Mouse (Mus musculus) ES-Bruce4 (cell line): ENCODE data around the gene Tcf21. TPM values are rescaled to one million over a fixed set of nuclear protein-coding genes. Genes with fewer than 3 reads are reported as not detected.

Experiments
- H3K27ac ChIP-seq: 2 replicates; pipeline ENCODE4 v1.5.1; 2012; ENCODE audit warnings: low read length, inconsistent platforms; ENCODE audit not compliant: insufficient read depth
- H3K27me3 ChIP-seq: 2 replicates; pipeline ENCODE4 v1.6.1; 2012; ENCODE audit warnings: mild to moderate bottlenecking, low read length, inconsistent platforms; ENCODE audit not compliant: control insufficient read depth, poor library complexity, insufficient read depth, severe bottlenecking
- H3K36me3 ChIP-seq: 2 replicates; pipeline ENCODE4 v1.6.1; 2012; ENCODE audit warnings: inconsistent platforms, mild to moderate bottlenecking, low read length, moderate library complexity; ENCODE audit not compliant: control insufficient read depth, poor library complexity, insufficient read depth, severe bottlenecking
- H3K4me1 ChIP-seq: one replicate; pipeline ENCODE4 v1.8.1; 2011; ENCODE audit warnings: low read length; ENCODE audit not compliant: control insufficient read depth, insufficient read depth
- H3K4me3 ChIP-seq: 2 replicates; pipeline ENCODE4 v1.5.1; 2011; ENCODE audit warnings: low read depth, mild to moderate bottlenecking, low read length
- H3K9ac ChIP-seq: 2 replicates; pipeline ENCODE4 v1.6.1; 2012; ENCODE audit warnings: low read depth, mild to moderate bottlenecking, inconsistent platforms; ENCODE audit not compliant: poor library complexity, severe bottlenecking
- H3K9me3 ChIP-seq: replicated peaks from 2 replicates; pipeline ENCODE4 v1.6.1; 2012; ENCODE audit warnings: mild to moderate bottlenecking, low read length, inconsistent platforms; ENCODE audit not compliant: control insufficient read depth, poor library complexity, insufficient read depth, severe bottlenecking
- CTCF ChIP-seq: IDR thresholded peaks from one replicate; pipeline ENCODE4 v1.8.1; 2011; ENCODE audit warnings: low read depth, low read length
- EP300 ChIP-seq: IDR thresholded peaks from 2 replicates; pipeline ENCODE4 v1.6.1; 2011; ENCODE audit warnings: low read depth, low read length; ENCODE audit not compliant: insufficient read depth
- POLR2A ChIP-seq: IDR thresholded peaks from one replicate; pipeline ENCODE4 v1.8.1; 2011; ENCODE audit warnings: low read length; ENCODE audit not compliant: insufficient read depth
- polyA plus RNA-seq: library from polyadenylated mRNA; stranded (reverse); fragments of >200 nt; gene quantifications from 2 replicates; pipeline ENCODE4 v1.2.4, GENCODE M21; 2011; ENCODE audit warnings: low read depth; ENCODE audit not compliant: missing spikeins, insufficient read depth, insufficient read length

Tcf21 gene
- polyA plus RNA-seq = not detected in 2 replicates

GRCm38 (mm10) chr10:22819871-22820590, at the start of gene Tcf21:
Gene Tcf21, minus strand, starts transcription at chr10:22820174.
- Histone ChIP-seq H3K9me3 (no peaks in the 10 kb centered on the region), H3K9ac (peak within 1 kb of the TSS; percentile 16; the same call in 1 of the 2 replicates), H3K4me3 (peak within 1 kb of the TSS; percentile 44), H3K27ac (no peak within 1 kb of the TSS), H3K36me3 (no peaks in the 10 kb centered on the region), H3K4me1 (no peaks in the 10 kb centered on the region), H3K27me3 (peaks cover 8% of the 10 kb centered on the region; the same call in 1 of the 2 replicates)
- TF ChIP-seq POLR2A = no peak
- TF ChIP-seq EP300 = no peak
- TF ChIP-seq CTCF = no peak

GRCm38 (mm10) chr10:22868386-22868918, 48.5 kb upstream of the Tcf21 start:
- Histone ChIP-seq H3K9ac (no peak overlapping the region), H3K27ac (no peak overlapping the region), H3K36me3 (no peaks in the 10 kb centered on the region), H3K9me3 (no peaks in the 10 kb centered on the region), H3K4me1 (no peaks in the 10 kb centered on the region), H3K4me3 (no peak overlapping the region), H3K27me3 (no peaks in the 10 kb centered on the region)
- no peak for TF ChIP-seq POLR2A
- no peak for TF ChIP-seq EP300
- no peak for TF ChIP-seq CTCF

DNA sequence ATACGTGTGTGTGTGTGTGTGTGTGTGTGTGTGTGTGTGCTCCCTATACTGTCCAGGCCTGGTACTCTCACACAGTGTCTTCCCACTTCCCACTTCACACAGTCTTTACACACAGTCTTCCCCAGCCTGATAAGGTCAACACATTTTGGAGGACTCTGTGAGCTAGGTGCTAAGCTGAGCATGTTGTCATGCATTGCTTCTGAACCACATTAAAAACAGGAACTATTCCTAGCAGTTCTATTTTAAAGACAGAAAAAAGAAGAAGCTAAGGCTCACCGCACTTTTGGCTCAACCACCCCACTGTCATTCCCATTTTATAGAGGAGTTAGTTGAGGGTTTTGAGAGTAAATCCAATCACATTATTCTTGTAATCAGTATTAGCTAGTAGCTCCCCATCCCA, 47.2 kb upstream of the Tcf21 start:
- H3K9ac ChIP-seq = no peak overlapping the region
- H3K4me1 ChIP-seq = no peaks in the 10 kb centered on the region
- no peak for TF ChIP-seq EP300
- no peak for TF ChIP-seq POLR2A
- TF ChIP-seq CTCF = no peak
- H3K27ac ChIP-seq = no peak overlapping the region
- H3K4me3 ChIP-seq = no peak overlapping the region
- H3K36me3 ChIP-seq = no peaks in the 10 kb centered on the region
- H3K9me3 ChIP-seq = no peaks in the 10 kb centered on the region
- no peaks in the 10 kb centered on the region for H3K27me3 ChIP-seq

DNA sequence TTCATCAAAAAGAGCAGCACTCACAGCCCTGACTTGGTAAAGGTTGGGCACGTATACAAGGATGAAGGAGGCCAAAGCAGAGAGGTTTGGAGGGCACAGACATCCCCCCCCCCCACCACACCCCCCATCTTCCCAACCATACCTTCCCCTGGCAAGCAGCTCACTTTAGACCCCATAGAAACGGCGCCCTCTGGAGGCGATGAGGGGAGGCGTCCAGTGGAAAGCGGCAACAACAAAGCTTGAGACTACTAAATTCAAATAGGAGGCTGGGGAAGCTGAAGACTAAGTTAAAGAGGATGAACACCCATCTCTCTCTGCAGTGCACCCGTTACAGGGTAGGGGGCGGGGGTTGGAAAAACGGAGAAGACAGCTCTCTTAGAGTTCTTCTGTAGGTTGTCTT, 38.1 kb upstream of the Tcf21 start:
- no peaks in the 10 kb centered on the region for H3K4me1 ChIP-seq
- no peaks in the 10 kb centered on the region for H3K27me3 ChIP-seq
- no peaks in the 10 kb centered on the region for H3K9me3 ChIP-seq
- TF ChIP-seq EP300 = no peak
- no peak for TF ChIP-seq POLR2A
- peak; percentile 56 for TF ChIP-seq CTCF
- H3K4me3 ChIP-seq = no peak overlapping the region
- H3K27ac ChIP-seq = no peak overlapping the region
- no peak overlapping the region for H3K9ac ChIP-seq
- H3K36me3 ChIP-seq = no peaks in the 10 kb centered on the region

- Histone ChIP-seq H3K36me3 (no peaks in the 10 kb centered on the region), H3K4me3 (no peak overlapping the region), H3K27me3 (no peaks in the 10 kb centered on the region), H3K4me1 (no peaks in the 10 kb centered on the region), H3K9me3 (no peaks in the 10 kb centered on the region), H3K9ac (no peak overlapping the region), H3K27ac (no peak overlapping the region)
- TF ChIP-seq CTCF (no peak), EP300 (no peak), POLR2A (no peak)
These were observed 34.4 kb upstream of the Tcf21 start for GRCm38 (mm10) chr10:22854330-22854729.

DNA sequence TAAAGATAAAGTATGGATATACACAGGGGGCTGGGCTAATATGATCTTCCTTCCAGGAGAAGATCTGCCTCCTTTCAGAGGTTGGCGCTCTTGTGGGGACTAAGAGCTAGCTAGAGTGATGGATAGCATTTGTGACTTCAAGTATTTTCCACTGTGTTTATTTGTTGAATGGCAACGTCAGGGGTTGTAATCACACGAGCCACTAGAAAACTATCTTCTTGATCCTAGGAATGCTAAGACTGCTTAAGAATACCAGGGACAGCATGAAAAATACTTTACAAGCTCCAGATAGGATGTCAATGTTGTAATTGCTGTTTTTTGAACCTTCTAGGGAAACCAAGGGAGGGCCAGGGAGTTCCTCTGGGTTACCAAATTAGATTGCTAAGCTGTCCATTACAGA, 25.4 kb upstream of the Tcf21 start:
- H3K4me3 ChIP-seq = no peak overlapping the region
- no peak overlapping the region for H3K9ac ChIP-seq
- no peaks in the 10 kb centered on the region for H3K4me1 ChIP-seq
- H3K9me3 ChIP-seq = no peaks in the 10 kb centered on the region
- TF ChIP-seq POLR2A (no peak), CTCF (no peak), EP300 (no peak)
- H3K27ac ChIP-seq = no peak overlapping the region
- no peaks in the 10 kb centered on the region; the same call in 1 of the 2 replicates for H3K27me3 ChIP-seq
- no peaks in the 10 kb centered on the region for H3K36me3 ChIP-seq
